Mouse (Mus musculus) limb, embryonic 11.5 days (tissue): ENCODE data around the gene Ybx2. TPM values are rescaled to one million over a fixed set of nuclear protein-coding genes. Genes with fewer than 3 reads are reported as not detected.
"Not testable (repeated sequence)": the region's sequence is repeated elsewhere in the genome, so short reads cannot be mapped to it uniquely, and the experiment has no call there.

Experiments used
- ATAC-seq: fragments of 200-750 bp; cut with Nextera tagmentation; 2 replicates; pipeline ENCODE4 v1.8.0; 2017; ENCODE audit warnings: low read depth; ENCODE audit not compliant: insufficient number of reproducible peaks, low FRiP score, low TSS enrichment
- DNase-seq: peaks from one replicate; pipeline ENCODE4 v3.0.0-alpha.2; 2015; ENCODE audit warnings: low spot score
- H3K27ac ChIP-seq: fragments of 300-500 bp; sonication (generic); replicated peaks from 2 replicates; pipeline ENCODE4 v1.5.1; 2014; ENCODE audit warnings: low read depth, mild to moderate bottlenecking, low read length
- H3K27me3 ChIP-seq: fragments of 300-500 bp; sonication (generic); 2 replicates; pipeline ENCODE4 v1.6.1; 2014; ENCODE audit warnings: mild to moderate bottlenecking, low read length, mixed read lengths; ENCODE audit not compliant: control insufficient read depth, insufficient read depth
- H3K36me3 ChIP-seq: fragments of 300-500 bp; sonication (generic); 2 replicates; pipeline ENCODE4 v1.6.1; 2014; ENCODE audit warnings: mild to moderate bottlenecking, low read length, moderate library complexity, mixed read lengths; ENCODE audit not compliant: control insufficient read depth, insufficient read depth
- H3K4me1 ChIP-seq: fragments of 300-500 bp; sonication (generic); 2 replicates; pipeline ENCODE4 v1.6.1; 2014; ENCODE audit warnings: low read length, mixed read lengths; ENCODE audit not compliant: control insufficient read depth, insufficient read depth
- H3K4me2 ChIP-seq: fragments of 300-500 bp; sonication (generic); 2 replicates; pipeline ENCODE4 v1.6.1; 2014; ENCODE audit warnings: low read depth, mild to moderate bottlenecking, moderate library complexity; ENCODE audit not compliant: severe bottlenecking
- H3K4me3 ChIP-seq: fragments of 300-500 bp; sonication (generic); 2 replicates; pipeline ENCODE4 v1.5.1; 2014; ENCODE audit warnings: low read depth, low read length
- H3K9ac ChIP-seq: fragments of 300-500 bp; sonication (generic); 2 replicates; pipeline ENCODE4 v1.6.1; 2014; ENCODE audit warnings: mild to moderate bottlenecking, low read length
- H3K9me3 ChIP-seq: fragments of 300-500 bp; sonication (generic); 2 replicates; pipeline ENCODE4 v1.6.1; 2016; ENCODE audit warnings: low read length; ENCODE audit not compliant: control insufficient read depth
- WGBS: fragments of 180-500 bp; shearing (Covaris S2); extraction: QIAGEN DNeasy Blood & Tissue Kit; methylation state at CpG from one replicate; pipeline ENCODE4 v1.1.7; 2014; 5-methylcytosine and 5-hydroxymethylcytosine counted together
- polyA plus RNA-seq: library from polyadenylated mRNA; unstranded; fragments of >200 nt; fragmentation: Nextera tagmentation; extraction: Ambion mirVana; gene quantifications from 2 replicates; pipeline ENCODE4 v1.2.1, GENCODE M21; 2014

Ybx2 gene
- polyA plus RNA-seq, 1 experiment from 2014 or later = 11.3 TPM

- Histone ChIP-seq H3K4me2 (no peak overlapping the region), H3K27me3 (no peaks in the 10 kb centered on the region), H3K4me1 (peaks cover 14% of the 10 kb centered on the region), H3K9me3 (no peaks in the 10 kb centered on the region), H3K4me3 (no peak overlapping the region), H3K36me3 (peaks cover 51% of the 10 kb centered on the region), H3K27ac (no peak overlapping the region), H3K9ac (no peak overlapping the region)
- no peak for DNase-seq
- WGBS = 97% methylated on average over 6 of the region's 6 CpGs
- ATAC-seq = no peak
These were observed 23.9 kb upstream of the Ybx2 start for GRCm38 (mm10) chr11:69911701-69912100.

- no peaks in the 10 kb centered on the region for H3K27me3 ChIP-seq
- no peak overlapping the region for H3K27ac ChIP-seq
These were observed 22.7 kb upstream of the Ybx2 start for GRCm38 (mm10) chr11:69912716-69913530.

GRCm38 (mm10) chr11:69913554-69914371, 21.8 kb upstream of the Ybx2 start, which contains the start of gene Gps2:
Gps2 (plus strand) TSS chr11:69913888.
- Histone ChIP-seq H3K9me3 (no peaks in the 10 kb centered on the region), H3K4me3 (peak within 1 kb of the TSS; percentile 95), H3K9ac (peak within 1 kb of the TSS; percentile 88), H3K36me3 (peaks cover 50% of the 10 kb centered on the region), H3K27ac (peak within 1 kb of the TSS; percentile 83), H3K27me3 (no peaks in the 10 kb centered on the region), H3K4me1 (peaks cover 14% of the 10 kb centered on the region), H3K4me2 (peak within 1 kb of the TSS; percentile 96)
- DNase-seq = peak; percentile 94
- WGBS = 2% methylated on average over 61 of the region's 61 CpGs
- ATAC-seq = peak; percentile 74

More at GRCm38 (mm10) chr11:69912716-69913530, 22.7 kb upstream of the Ybx2 start:
- no peaks in the 10 kb centered on the region for H3K9me3 ChIP-seq
- H3K4me3 ChIP-seq = peak overlapping the region; percentile 95
- WGBS = 76% methylated on average over 15 of the region's 15 CpGs
- peak overlapping the region; percentile 96 for H3K4me2 ChIP-seq
- ATAC-seq (no peak), DNase-seq (no peak)
- H3K9ac ChIP-seq = peak overlapping the region; percentile 88; the same call in 1 of the 2 replicates
- peaks cover 53% of the 10 kb centered on the region for H3K36me3 ChIP-seq
- H3K4me1 ChIP-seq = peaks cover 14% of the 10 kb centered on the region

GRCm38 (mm10) chr11:69914372-69914764, 21.2 kb upstream of the Ybx2 start:
- H3K27ac ChIP-seq = peak overlapping the region; percentile 83
- DNase-seq = no peak
- no peak for ATAC-seq
- H3K4me2 ChIP-seq = peak overlapping the region; percentile 96
- peaks cover 52% of the 10 kb centered on the region for H3K36me3 ChIP-seq
- WGBS = 2% methylated on average over 17 of the region's 17 CpGs
- H3K9me3 ChIP-seq = no peaks in the 10 kb centered on the region
- H3K4me3 ChIP-seq = peak overlapping the region; percentile 95
- H3K4me1 ChIP-seq = peaks cover 15% of the 10 kb centered on the region
- no peaks in the 10 kb centered on the region for H3K27me3 ChIP-seq
- H3K9ac ChIP-seq = peak overlapping the region; percentile 88

DNA sequence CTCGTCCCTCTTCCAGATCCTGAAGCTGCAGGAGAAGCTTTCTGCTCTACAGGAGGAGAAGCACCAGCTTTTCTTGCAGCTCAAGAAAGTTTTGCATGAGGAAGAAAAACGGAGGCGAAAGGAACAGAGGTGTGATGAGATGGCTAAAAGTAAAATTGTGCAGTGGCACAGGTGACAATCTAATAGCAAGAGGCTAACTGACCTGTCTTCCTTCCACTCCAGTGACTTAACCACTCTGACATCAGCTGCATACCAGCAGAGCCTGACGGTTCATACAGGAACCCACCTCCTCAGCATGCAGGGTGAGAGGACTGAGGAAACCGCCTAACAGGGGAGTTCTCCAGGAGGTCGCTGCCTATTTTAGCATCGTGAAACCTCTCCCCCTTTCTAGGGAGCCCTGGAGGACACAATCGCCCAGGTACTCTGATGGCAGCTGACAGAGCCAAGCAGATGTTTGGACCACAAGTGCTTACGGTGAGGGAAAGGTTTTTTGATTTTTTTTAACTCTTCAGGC, 20.6 kb upstream of the Ybx2 start:
- Histone ChIP-seq H3K4me2 (peak overlapping the region; percentile 96), H3K9me3 (no peaks in the 10 kb centered on the region), H3K4me1 (peaks cover 19% of the 10 kb centered on the region), H3K36me3 (peaks cover 47% of the 10 kb centered on the region), H3K4me3 (peak overlapping the region; percentile 95), H3K9ac (no peak overlapping the region; the same call in 1 of the 2 replicates), H3K27ac (no peak overlapping the region), H3K27me3 (no peaks in the 10 kb centered on the region)
- no peak for DNase-seq
- no peak for ATAC-seq
- 34% methylated on average over 9 of the region's 9 CpGs for WGBS

- H3K27ac ChIP-seq = no peak overlapping the region
- no peaks in the 10 kb centered on the region for H3K9me3 ChIP-seq
- peaks cover 19% of the 10 kb centered on the region for H3K4me1 ChIP-seq
- no peak overlapping the region for H3K4me2 ChIP-seq
- 63% methylated on average over 5 of the region's 5 CpGs for WGBS
- H3K36me3 ChIP-seq = peaks cover 38% of the 10 kb centered on the region
- H3K27me3 ChIP-seq = no peaks in the 10 kb centered on the region
- no peak overlapping the region for H3K9ac ChIP-seq
- ATAC-seq (no peak), DNase-seq (no peak)
- 0 out of 2 replicates have a peak overlapping the region, but pooled peaks have one; percentile 95 for H3K4me3 ChIP-seq
These were observed 19.6 kb upstream of the Ybx2 start for GRCm38 (mm10) chr11:69915667-69916627.

DNA sequence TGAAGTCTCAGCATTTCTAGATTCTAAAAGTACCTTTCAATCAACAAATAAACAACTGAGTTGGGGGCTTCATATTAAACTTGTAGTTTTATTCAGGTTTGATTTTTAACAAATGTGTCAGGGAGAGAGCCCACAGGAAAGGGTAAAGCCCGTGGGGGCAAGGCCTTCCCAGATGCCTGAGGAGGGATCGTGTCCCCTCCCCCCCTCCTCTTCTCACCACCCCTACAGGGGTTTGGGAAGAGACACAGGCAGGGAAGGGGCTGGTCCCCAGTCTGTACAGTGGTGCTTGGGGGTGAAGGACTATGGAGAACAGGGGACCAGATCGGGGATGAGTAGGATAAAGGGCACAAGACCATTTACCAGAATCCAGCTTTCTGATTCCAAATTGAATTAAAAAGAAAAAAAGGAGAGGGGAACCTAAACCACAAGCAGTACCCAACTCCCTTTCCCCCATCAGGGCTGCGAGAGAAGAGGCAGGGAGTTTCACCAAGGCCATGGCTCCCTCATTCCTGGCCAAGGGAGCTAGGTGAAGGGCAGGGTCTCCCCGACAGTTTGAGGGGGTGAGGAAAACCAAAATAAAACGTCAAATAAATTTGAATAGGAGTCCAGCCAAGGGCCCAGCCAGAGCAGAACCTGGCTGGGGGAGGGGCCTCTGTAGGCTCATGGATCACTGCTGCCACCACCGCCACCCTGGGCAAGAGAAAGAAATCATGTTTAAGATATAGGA, 18.8 kb upstream of the Ybx2 start:
- H3K9ac ChIP-seq, H3K9me3 ChIP-seq, H3K4me2 ChIP-seq, DNase-seq, H3K27me3 ChIP-seq, H3K4me3 ChIP-seq, ATAC-seq, H3K27ac ChIP-seq: not testable (repeated sequence)
- Histone ChIP-seq H3K4me1 (peaks cover 19% of the 10 kb centered on the region), H3K36me3 (peaks cover 30% of the 10 kb centered on the region)
- WGBS = 70% methylated on average over 7 of the region's 7 CpGs
